Mouse (Mus musculus) CH12.LX (cell line): Measurements from ENCODE around the gene Slc44a1. TPM values are rescaled to one million over a fixed set of nuclear protein-coding genes. Genes with fewer than 3 reads are reported as not detected.

ENCODE experiments used
- DNase-seq: peaks from one replicate; pipeline ENCODE4 v3.0.0-alpha.2; 2013; ENCODE audit errors: extremely low read depth
- H3K27ac ChIP-seq: 2 replicates; pipeline ENCODE4 v1.5.1; 2012; ENCODE audit warnings: low read depth, mild to moderate bottlenecking, control low read depth, moderate library complexity; ENCODE audit not compliant: insufficient read depth
- H3K27me3 ChIP-seq: replicated peaks from 2 replicates; pipeline ENCODE3; 2012; ENCODE audit warnings: inconsistent platforms
- H3K36me3 ChIP-seq, 2 experiments: replicated peaks in 1 of 2; 2 replicates each; pipeline versions ENCODE3 to v1.6.1; 2012; ENCODE audit warnings: inconsistent platforms in 1 of 2, low read length in 1 of 2, mild to moderate bottlenecking in 1 of 2, mixed read lengths in 1 of 2, moderate library complexity in 1 of 2; ENCODE audit not compliant: control insufficient read depth in 1 of 2, insufficient read depth in 1 of 2
- H3K4me1 ChIP-seq, 2 experiments: 2 replicates each; pipeline ENCODE4 v1.6.1; 2012; ENCODE audit warnings: inconsistent platforms in 1 of 2, moderate library complexity in 1 of 2; ENCODE audit not compliant: insufficient read depth in 2 of 2, control insufficient read depth in 1 of 2
- H3K4me2 ChIP-seq: 2 replicates; pipeline ENCODE4 v1.6.1; 2012; ENCODE audit warnings: low read depth, mild to moderate bottlenecking, control low read depth; ENCODE audit not compliant: poor library complexity, insufficient read depth, severe bottlenecking
- H3K4me3 ChIP-seq, 3 experiments: fragments of 150-350 bp in 1 of 3; sonication (generic) in 1 of 3; replicated peaks in 1 of 3; 2 replicates each; pipeline versions ENCODE3 to v1.5.1; 2011 to 2012; ENCODE audit warnings: low read depth in 2 of 3, low read length in 2 of 3, mild to moderate bottlenecking in 2 of 3, moderate library complexity in 2 of 3, control low read depth in 1 of 3, improper control_type of control experiment in 1 of 3, inconsistent platforms in 1 of 3, mixed read lengths in 1 of 3; ENCODE audit not compliant: poor library complexity in 1 of 3
- H3K79me2 ChIP-seq: replicated peaks from 2 replicates; pipeline ENCODE4 v1.6.1; 2012; ENCODE audit warnings: mild to moderate bottlenecking, moderate library complexity; ENCODE audit not compliant: control insufficient read depth, poor library complexity, insufficient read depth, severe bottlenecking; ENCODE audit errors: extremely low read depth
- H3K9ac ChIP-seq: 2 replicates; pipeline ENCODE4 v1.6.1; 2012; ENCODE audit warnings: low read depth, mild to moderate bottlenecking, control low read depth, moderate library complexity; ENCODE audit not compliant: insufficient read depth
- H3K9me3 ChIP-seq: replicated peaks from 2 replicates; pipeline ENCODE3; 2012; ENCODE audit warnings: low read length, inconsistent platforms, mixed read lengths
- CHD1 ChIP-seq: IDR thresholded peaks from 2 replicates; pipeline ENCODE4 v1.6.1; 2012; ENCODE audit warnings: low read depth, low read length, improper control_type of control experiment, inconsistent platforms
- GABPA ChIP-seq: IDR thresholded peaks from 2 replicates; pipeline ENCODE4 v1.6.1; 2012; ENCODE audit warnings: low read depth, low read length, improper control_type of control experiment, inconsistent platforms; ENCODE audit not compliant: insufficient replicate concordance
- KAT2A ChIP-seq: IDR thresholded peaks from 2 replicates; pipeline ENCODE4 v1.6.1; 2012; ENCODE audit warnings: low read length, improper control_type of control experiment, inconsistent platforms; ENCODE audit not compliant: insufficient replicate concordance
- MAFK ChIP-seq: IDR thresholded peaks from 2 replicates; pipeline ENCODE4 v1.6.1; 2011; ENCODE audit warnings: low read length, improper control_type of control experiment; ENCODE audit not compliant: insufficient replicate concordance
- MEF2A ChIP-seq: IDR thresholded peaks from 2 replicates; pipeline ENCODE4 v1.6.1; 2014; ENCODE audit warnings: low read depth, mild to moderate bottlenecking, inconsistent platforms, low read length, improper control_type of control experiment, borderline replicate concordance
- MYC ChIP-seq: IDR thresholded peaks from 2 replicates; pipeline ENCODE4 v1.6.1; 2011; ENCODE audit warnings: low read depth, mild to moderate bottlenecking, improper control_type of control experiment, low read length
- NELFE ChIP-seq: IDR thresholded peaks from 2 replicates; pipeline ENCODE4 v1.6.1; 2011; ENCODE audit warnings: low read depth, low read length, improper control_type of control experiment
- PAX5 ChIP-seq: IDR thresholded peaks from 2 replicates; pipeline ENCODE4 v1.6.1; 2012; ENCODE audit warnings: low read length, inconsistent platforms, mixed read lengths
- SIN3A ChIP-seq: IDR thresholded peaks from 2 replicates; pipeline ENCODE4 v1.6.1; 2012; ENCODE audit warnings: low read length, improper control_type of control experiment, inconsistent platforms
- SMC3 ChIP-seq: IDR thresholded peaks from 2 replicates; pipeline ENCODE4 v1.6.1; 2011; ENCODE audit warnings: low read depth, low read length, improper control_type of control experiment
- TBP ChIP-seq: conservative IDR thresholded peaks from 2 replicates; pipeline ENCODE4 v1.6.1; 2011; ENCODE audit warnings: low read depth, low read length, improper control_type of control experiment
- TCF12 ChIP-seq: IDR thresholded peaks from 2 replicates; pipeline ENCODE4 v1.6.1; 2014; ENCODE audit warnings: low read depth, mild to moderate bottlenecking, inconsistent platforms, low read length, improper control_type of control experiment
- USF1 ChIP-seq: IDR thresholded peaks from 2 replicates; pipeline ENCODE4 v1.6.1; 2014; ENCODE audit warnings: low read depth, mild to moderate bottlenecking, inconsistent platforms, low read length, improper control_type of control experiment
- ZKSCAN1 ChIP-seq: IDR thresholded peaks from 2 replicates; pipeline ENCODE4 v1.6.1; 2012; ENCODE audit warnings: low read depth, inconsistent platforms, low read length, improper control_type of control experiment, borderline replicate concordance
- ZNF384 ChIP-seq: IDR thresholded peaks from 2 replicates; pipeline ENCODE4 v1.6.1; 2012; ENCODE audit warnings: low read depth, low read length, improper control_type of control experiment, inconsistent platforms
- dilution Hi-C: fragments of 300-500 bp; cut with MboI; formaldehyde crosslinking; loops from 2 replicates; pipeline ENCODE4 v1.14.3; 2020; ENCODE audit warnings: low sequenced_read_pairs; ENCODE audit not compliant: extremely low pct_unique_long_range_greater_than_20kb, extremely low pct_ligation_motif_present
- in situ Hi-C: fragments of 300-500 bp; cut with MboI; formaldehyde crosslinking; loops from 3 replicates; pipeline ENCODE4 v1.14.3; 2019; ENCODE audit warnings: low sequenced_read_pairs, low pct_ligation_motif_present, low pct_unique_long_range_greater_than_20kb, mixed read lengths
- polyA plus RNA-seq: library from polyadenylated mRNA; unstranded; fragments of >175 nt; gene quantifications from 2 replicates; pipeline ENCODE4 v1.2.1, GENCODE M21; 2012; ENCODE audit warnings: low read depth; ENCODE audit not compliant: insufficient read length
- total RNA-seq, 2 experiments: library from RNA; depleted of rRNA; stranded (reverse); fragments of 300-350 nt in 1 of 2; fragments of >200 nt in 1 of 2; gene quantifications; 2 replicates each; pipeline ENCODE4 v1.2.3; 2012 to 2014

Slc44a1 gene
- total and polyA plus RNA-seq, 3 experiments, result 5.4 to 9.3 (median 6.6) TPM

DNA sequence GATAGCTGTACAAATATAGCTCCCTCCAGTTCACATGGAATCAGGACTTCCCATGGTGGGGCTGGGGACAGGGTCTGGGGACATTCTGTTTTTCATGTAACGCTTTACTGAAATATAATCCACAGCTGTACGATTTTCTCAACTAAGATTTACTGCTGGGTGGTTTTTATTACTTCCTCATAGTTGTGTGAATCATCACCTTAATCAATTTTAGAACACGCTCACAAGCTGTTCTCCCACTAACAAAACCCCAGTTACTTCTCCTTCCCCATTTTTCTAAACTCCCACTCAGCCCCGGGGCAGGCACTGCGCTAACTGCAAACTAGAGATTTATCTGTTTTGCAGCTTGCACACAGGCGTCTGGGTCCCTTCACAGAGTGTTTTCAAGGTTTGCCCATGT lies 28.8 kb downstream of the Slc44a1 start:
- Histone ChIP-seq H3K4me1 (peaks cover 0 to 9% of the 10 kb centered on the region in 2 experiments; a peak in 1 of 4 replicates), H3K9ac (no peak overlapping the region), H3K36me3 (no peaks in the 10 kb centered on the region), H3K27ac (no peak overlapping the region), H3K4me2 (no peak overlapping the region), H3K79me2 (no peaks in the 10 kb centered on the region), H3K27me3 (no peaks in the 10 kb centered on the region)
- DNase-seq, result no peak
- in situ Hi-C loops, result no loop called here
- TF ChIP-seq ZKSCAN1, result no peak
- no peak for TF ChIP-seq MYC
- no peak for TF ChIP-seq KAT2A
- TF ChIP-seq MAFK, result no peak
- no peak for TF ChIP-seq CHD1
- no peak for TF ChIP-seq GABPA
- no peak for TF ChIP-seq SIN3A
- TF ChIP-seq MEF2A, result no peak
- TF ChIP-seq NELFE, result no peak
- TF ChIP-seq TBP, result no peak
- TF ChIP-seq ZNF384, result no peak
- TF ChIP-seq PAX5, result no peak
- TF ChIP-seq TCF12, result no peak
- TF ChIP-seq SMC3, result no peak
- no peak for TF ChIP-seq USF1
- TF ChIP-seq, all 38 proteins: peak for 0
- Histone ChIP-seq H3K4me3 (no peak overlapping the region), H3K9me3 (no peaks in the 10 kb centered on the region)
- dilution Hi-C loops, result no loop called here

DNA sequence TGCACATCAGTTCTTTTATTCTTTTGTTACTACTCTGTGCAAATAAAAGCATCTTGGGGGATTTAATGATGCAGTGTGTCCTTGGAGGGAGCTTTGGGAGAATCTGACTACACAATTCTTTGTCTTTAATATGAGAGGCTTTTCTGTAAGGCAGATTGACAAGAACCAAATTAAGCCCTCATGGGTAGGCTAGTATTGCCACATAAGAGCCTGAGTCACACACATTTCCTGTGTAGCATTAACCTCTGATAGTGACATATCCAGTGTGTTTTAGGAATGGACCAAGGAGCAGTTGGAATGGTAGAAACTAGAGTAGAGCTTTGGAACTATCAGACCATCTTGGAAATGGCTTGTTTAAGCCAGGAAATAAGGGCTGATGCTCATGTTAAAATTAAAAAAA lies 33.9 kb downstream of the Slc44a1 start:
- Histone ChIP-seq H3K27ac (no peak overlapping the region), H3K4me1 (peaks cover 3% of the 10 kb centered on the region in 2 experiments; a peak in 2 of 4 replicates), H3K9me3 (no peaks in the 10 kb centered on the region), H3K27me3 (no peaks in the 10 kb centered on the region), H3K4me2 (no peak overlapping the region), H3K9ac (no peak overlapping the region), H3K36me3 (no peaks in the 10 kb centered on the region), H3K4me3 (no peak overlapping the region), H3K79me2 (no peaks in the 10 kb centered on the region)
- no peak for DNase-seq
- no peak for TF ChIP-seq KAT2A
- dilution Hi-C loops (no loop called here), in situ Hi-C loops (no loop called here)
